In the genomic region with DNA sequence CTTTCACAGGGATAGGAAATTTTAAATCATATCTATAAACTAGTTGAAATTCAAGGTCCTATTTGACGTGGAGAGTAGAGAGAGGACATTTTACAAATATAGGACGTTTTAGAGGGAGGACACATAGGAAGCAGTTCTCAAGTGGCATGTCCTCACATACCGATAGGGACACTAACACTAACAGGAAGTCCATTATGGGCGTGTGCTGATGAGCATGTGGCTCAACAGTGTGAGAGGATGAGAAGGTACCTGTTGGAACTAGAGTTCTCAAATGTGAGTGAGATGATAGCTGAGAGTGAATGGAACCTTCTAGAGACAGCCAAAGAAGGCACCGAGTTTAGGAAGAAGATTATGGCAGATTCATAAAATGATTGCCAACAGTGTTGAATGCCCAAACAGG, we compare ENCODE assay signal across 35 mouse cellular contexts. TPM values are rescaled to one million over a fixed set of nuclear protein-coding genes. Genes with fewer than 3 reads are reported as not detected.
A peak's percentile ranks its signal among the peaks of the same experiment; 100 is the strongest.
DNase-seq lines count a peak whose midpoint lies in the region; ATAC-seq and TF ChIP-seq lines count a peak whose summit lies in the region.
"Had no signal": no experiment of that assay in that cellular context is flagged by ENCODE, and none has a peak within 500 bp of the region (broad histone marks: within the 10 kb centered on the region; RNA-seq: fewer than 3 reads in every experiment).

No protein-coding gene starts in this region.

- WGBS in kidney, adult 2 months: 79% methylated on average over 5 of the region's 5 CpGs
- WGBS in forebrain, embryonic 15.5 days: 89% methylated on average over 5 of the region's 5 CpGs

- H3K9me3 ChIP-seq in forebrain, embryonic 15.5 days: no peaks in the 10 kb centered on the region
- H3K9me3 ChIP-seq: embryonic facial prominence, embryonic 10.5 days; embryonic facial prominence, embryonic 13.5 days; forebrain, embryonic 12.5 days; heart, embryonic 12.5 days; heart, embryonic 15.5 days; intestine, embryonic 15.5 days had no signal

- no peak overlapping the region for H3K4me3 ChIP-seq in kidney, adult 2 months (ENCODE audit: insufficient read depth, low read depth, low read length)
- H3K4me3 ChIP-seq in forebrain, embryonic 15.5 days: no peak overlapping the region
- H3K4me3 ChIP-seq: embryonic facial prominence, embryonic 10.5 days; embryonic facial prominence, embryonic 13.5 days; erythroblast, embryonic 14.5 days; forebrain, embryonic 12.5 days; heart, embryonic 12.5 days; heart, embryonic 15.5 days; intestine, embryonic 15.5 days had no signal

- DNase-seq in CD4-positive, CD25-positive, alpha-beta regulatory T cell, adult 2 months (ENCODE audit: low read depth, low spot score): peak; percentile 62
- peak; percentile 76 for DNase-seq in induced T-regulatory cell, adult 2 months (ENCODE audit: low read depth)
- DNase-seq in c-Kit-positive CD71-positive TER-119-positive erythroid progenitor cells, embryonic 14.5 days (ENCODE audit: low spot score): no peak
- no peak for DNase-seq in frontal cortex, postnatal 25 days (ENCODE audit: low spot score in 2 of 2)
- DNase-seq in kidney, adult 2 months: no peak
- DNase-seq: adrenal gland, adult 8-10 months; adrenal gland, postnatal 36 days; cerebellum, adult 11 months; cerebellum, adult 2 months; cerebellum, adult 9-11 months; cerebellum, postnatal 25 days; embryo, embryonic 11 days; forebrain, postnatal 0 days; gastrocnemius, postnatal 25 days; heart, adult 18-20 months; heart, postnatal 10 days; heart, postnatal 4 days; kidney, adult 11 months had no signal

- H3K27ac ChIP-seq in kidney, adult 2 months (ENCODE audit: insufficient read depth, low read depth, low read length): no peak overlapping the region
- H3K27ac ChIP-seq in forebrain, embryonic 15.5 days (replicated peaks): no peak overlapping the region
- H3K27ac ChIP-seq: embryonic facial prominence, embryonic 10.5 days; embryonic facial prominence, embryonic 13.5 days; forebrain, embryonic 12.5 days; heart, embryonic 15.5 days; hindbrain, embryonic 14.5 days; hindbrain, postnatal 0 days; intestine, embryonic 15.5 days had no signal

- H3K27me3 ChIP-seq in kidney, adult 2 months (replicated peaks; ENCODE audit: control insufficient read depth, insufficient read depth, low read length): no peaks in the 10 kb centered on the region
- H3K27me3 ChIP-seq in forebrain, embryonic 15.5 days: no peaks in the 10 kb centered on the region
- H3K27me3 ChIP-seq: embryonic facial prominence, embryonic 13.5 days; forebrain, embryonic 12.5 days; heart, embryonic 12.5 days; heart, embryonic 15.5 days; intestine, embryonic 15.5 days had no signal

- H3K4me2 ChIP-seq in forebrain, embryonic 15.5 days (replicated peaks): no peak overlapping the region
- H3K4me2 ChIP-seq: embryonic facial prominence, embryonic 13.5 days; forebrain, embryonic 12.5 days; heart, embryonic 12.5 days; heart, embryonic 15.5 days; hindbrain, embryonic 14.5 days; intestine, embryonic 15.5 days had no signal

- ATAC-seq in monocyte, adult 5-6 weeks (replicated peaks; ENCODE audit: insufficient number of reproducible peaks, low FRiP score, low TSS enrichment, poor library complexity, severe bottlenecking): peak; percentile 89
- no peak for ATAC-seq in forebrain, embryonic 15.5 days (replicated peaks)
- ATAC-seq: forebrain, postnatal 0 days; hindbrain, postnatal 0 days; intestine, embryonic 15.5 days had no signal

- no peaks in the 10 kb centered on the region for H3K36me3 ChIP-seq in kidney, adult 2 months (ENCODE audit: control insufficient read depth, insufficient read depth, low read length)
- no peaks in the 10 kb centered on the region for H3K36me3 ChIP-seq in forebrain, embryonic 15.5 days
- H3K36me3 ChIP-seq: embryonic facial prominence, embryonic 10.5 days; embryonic facial prominence, embryonic 13.5 days; forebrain, embryonic 12.5 days; heart, embryonic 12.5 days; heart, embryonic 15.5 days; intestine, embryonic 15.5 days had no signal

- no peaks in the 10 kb centered on the region for H3K4me1 ChIP-seq in kidney, adult 2 months (ENCODE audit: control insufficient read depth, insufficient read depth, low read length)
- H3K4me1 ChIP-seq in forebrain, embryonic 15.5 days: peaks cover 13% of the 10 kb centered on the region; the same call in 1 of the 2 replicates
- H3K4me1 ChIP-seq: embryonic facial prominence, embryonic 10.5 days; embryonic facial prominence, embryonic 13.5 days; forebrain, embryonic 12.5 days; heart, embryonic 15.5 days; intestine, embryonic 15.5 days had no signal

- TF ChIP-seq POLR2A in kidney, adult 2 months (IDR thresholded peaks at IDR 0.05; ENCODE audit: low read depth, low read length): no peak

- no peak for TF ChIP-seq CTCF in kidney, adult 2 months (conservative IDR thresholded peaks at IDR 0.05; ENCODE audit: insufficient read depth, insufficient read length, low read depth, low read length)

- H3K9ac ChIP-seq in forebrain, embryonic 15.5 days (replicated peaks): no peak overlapping the region
- H3K9ac ChIP-seq: embryonic facial prominence, embryonic 13.5 days; forebrain, embryonic 12.5 days; forebrain, postnatal 0 days; heart, embryonic 12.5 days; heart, embryonic 15.5 days; hindbrain, embryonic 14.5 days; intestine, embryonic 15.5 days had no signal

RNA-seq across cellular contexts. Expression of gene Atp6v1g3, which starts 17.9 kb away (rescaled TPM):
- total RNA-seq in monocyte, adult 5-6 weeks (2017): 0.86 to 1.5 TPM in 2 of 3 replicates, not detected in the other
- polyA plus RNA-seq in kidney, adult 2 months (2012; rRNA removed): 7.1 and 13.4 TPM in 2 replicates
- polyA plus RNA-seq in forebrain, embryonic 15.5 days (2015; fragmentation: Nextera tagmentation; extraction: Ambion mirVana): not detected in 2 replicates
- total RNA-seq: adrenal gland, adult 8-10 months; adrenal gland, postnatal 36 days; forebrain, postnatal 0 days; gastrocnemius, adult 8-10 months; gastrocnemius, postnatal 25 days; heart, adult 18-20 months; heart, postnatal 10 days; heart, postnatal 4 days; hindbrain, postnatal 0 days; MEL had no signal
- polyA plus RNA-seq: C2C12; cerebellum, adult 2 months; cortical plate, adult 2 months; embryonic facial prominence, embryonic 10.5 days; embryonic facial prominence, embryonic 13.5 days; erythroblast, embryonic 14.5 days; forebrain, embryonic 12.5 days; forebrain, postnatal 0 days; frontal cortex, adult 2 months; heart, embryonic 12.5 days; heart, embryonic 15.5 days; hindbrain, embryonic 11.5 days; hindbrain, embryonic 14.5 days; hindbrain, postnatal 0 days; intestine, embryonic 15.5 days had no signal

Comparison
In these comparisons a context has a peak if more than half of its experiments do, and no peak if none do; other contexts are left out.
1. DNase-seq: peak in CD4-positive, CD25-positive, alpha-beta regulatory T cell, adult 2 months (single experiment) and induced T-regulatory cell, adult 2 months (single experiment); none in c-Kit-positive CD71-positive TER-119-positive erythroid progenitor cells, embryonic 14.5 days (single experiment), frontal cortex, postnatal 25 days (0 of 2) and kidney, adult 2 months (single experiment).